8 mouse cellular contexts compared by ENCODE assay signal in the genomic region with DNA sequence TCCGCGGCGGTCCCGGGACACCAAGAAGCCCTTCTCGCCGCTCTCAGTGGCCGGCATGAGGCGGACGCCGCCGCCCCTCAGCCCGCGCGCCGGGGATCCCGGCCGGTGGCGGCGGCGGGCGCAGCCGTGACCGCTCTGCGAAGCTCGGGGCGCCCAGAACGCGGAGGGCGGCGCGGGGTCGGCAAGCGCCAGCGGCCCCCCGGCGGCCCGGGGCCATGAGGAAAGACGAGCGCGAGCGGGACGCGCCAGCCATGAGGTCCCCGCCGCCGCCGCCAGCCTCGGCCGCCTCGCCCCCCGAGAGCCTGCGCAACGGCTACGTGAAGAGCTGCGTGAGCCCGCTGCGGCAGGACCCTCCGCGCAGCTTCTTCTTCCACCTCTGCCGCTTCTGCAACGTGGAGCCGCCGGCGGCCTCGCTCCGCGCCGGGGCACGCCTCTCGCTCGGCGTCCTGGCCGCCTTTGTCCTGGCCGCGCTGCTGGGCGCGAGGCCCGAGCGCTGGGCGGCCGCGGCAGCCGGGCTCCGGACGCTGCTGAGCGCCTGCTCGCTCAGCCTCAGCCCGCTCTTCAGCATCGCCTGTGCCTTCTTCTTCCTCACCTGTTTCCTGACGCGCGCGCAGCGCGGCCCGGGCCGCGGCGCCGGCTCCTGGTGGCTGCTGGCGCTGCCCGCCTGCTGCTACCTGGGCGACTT. TPM values are rescaled to one million over a fixed set of nuclear protein-coding genes. Genes with fewer than 3 reads are reported as not detected.
DNase-seq lines count a peak whose midpoint lies in the region; ATAC-seq and TF ChIP-seq lines count a peak whose summit lies in the region.

No protein-coding gene starts in this region.

- H3K4me2 ChIP-seq in hindbrain, embryonic 16.5 days (ENCODE audit: low read length), result peak overlapping the region; percentile 88

- peak; percentile 50 for DNase-seq in MEL (ENCODE audit: low read depth, low spot score)
- DNase-seq in cerebellum, adult 11 months, result peak; percentile 44
- peak; percentile 16 to 46 for DNase-seq in frontal cortex, postnatal 14 days (ENCODE audit: low spot score in 2 of 2)
- peak; percentile 43 to 60 for DNase-seq in left cerebral cortex, postnatal 25 days (ENCODE audit: low spot score in 2 of 2)
- DNase-seq in midbrain, embryonic 10.5 days (ENCODE audit: low spot score), result peak; percentile 77
- DNase-seq in spleen, adult 2 months (ENCODE audit: low read depth in 1 of 2, low spot score in 2 of 2), result peak in 1 of 2 experiments; percentile 49
- DNase-seq in MN1 (ENCODE audit: low spot score), result no peak

- H3K4me1 ChIP-seq in MEL (ENCODE audit: control insufficient read depth in 1 of 2, insufficient read depth in 2 of 2, low read length in 2 of 2), result peaks cover 5 to 6% of the 10 kb centered on the region in 2 experiments
- H3K4me1 ChIP-seq in hindbrain, embryonic 16.5 days (ENCODE audit: control insufficient read depth, insufficient read depth, low read depth, low read length), result peaks cover 13% of the 10 kb centered on the region
- H3K4me1 ChIP-seq in midbrain, embryonic 10.5 days, result peaks cover 39% of the 10 kb centered on the region
- no peaks in the 10 kb centered on the region for H3K4me1 ChIP-seq in spleen, adult 2 months (ENCODE audit: control insufficient read depth, insufficient read depth, insufficient read length)

- H3K79me2 ChIP-seq in MEL (ENCODE audit: control insufficient read depth, insufficient read depth, low read length, poor library complexity), result peaks cover 24% of the 10 kb centered on the region

- TF ChIP-seq RAD21 in MEL (IDR thresholded peaks at IDR 0.05; ENCODE audit: low read depth, low read length), result no peak

- TF ChIP-seq EP300 in MEL (IDR thresholded peaks at IDR 0.05; ENCODE audit: low read depth in 1 of 2, low read length in 2 of 2), result no peak

- intact Hi-C loops in left cerebral cortex, postnatal 25 days (cut with DNase I), result loop anchor here (5.0 kb wide), 3 partner anchors 67 to 138 kb away; a partner anchor contains a TSS

- TF ChIP-seq POLR2A in MEL (IDR thresholded peaks at IDR 0.05; ENCODE audit: control insufficient read depth in 1 of 2, insufficient read depth in 1 of 2, low read depth in 1 of 2, low read length in 2 of 2, poor library complexity in 1 of 2), result no peak
- no peak for TF ChIP-seq POLR2A in spleen, adult 2 months (IDR thresholded peaks at IDR 0.05; ENCODE audit: low read depth, low read length)

- ATAC-seq in hindbrain, embryonic 16.5 days, result peak; percentile 82

- peaks cover 0 to 6% of the 10 kb centered on the region in 2 experiments; a peak in 2 of 4 replicates for H3K36me3 ChIP-seq in MEL (ENCODE audit: control insufficient read depth in 1 of 2, insufficient read depth in 2 of 2, low read length in 2 of 2)
- H3K36me3 ChIP-seq in hindbrain, embryonic 16.5 days (ENCODE audit: control insufficient read depth, insufficient read depth, low read length), result no peaks in the 10 kb centered on the region; the same call in 1 of the 2 replicates
- H3K36me3 ChIP-seq in midbrain, embryonic 10.5 days, result 0 out of 2 replicates have a peak, but pooled peaks cover 5% of the 10 kb centered on the region
- no peaks in the 10 kb centered on the region for H3K36me3 ChIP-seq in spleen, adult 2 months (ENCODE audit: control insufficient read depth, insufficient read depth, low read length)

- peak overlapping the region; percentile 95 for H3K9ac ChIP-seq in MEL (ENCODE audit: control insufficient read depth, low read depth, low read length, poor library complexity, severe bottlenecking)
- peak overlapping the region; percentile 94 for H3K9ac ChIP-seq in hindbrain, embryonic 16.5 days (ENCODE audit: low read depth, low read length)

- H3K27ac ChIP-seq in MEL (ENCODE audit: control insufficient read depth, low read depth, low read length), result peak overlapping the region; percentile 23
- H3K27ac ChIP-seq in hindbrain, embryonic 16.5 days (ENCODE audit: low read depth, low read length), result peak overlapping the region; percentile 95
- H3K27ac ChIP-seq in midbrain, embryonic 10.5 days (replicated peaks), result peak overlapping the region; percentile 97
- H3K27ac ChIP-seq in spleen, adult 2 months (ENCODE audit: insufficient read depth, low read length), result peak overlapping the region; percentile 90

- no peak for TF ChIP-seq CTCF in MEL (IDR thresholded peaks at IDR 0.05 in 2 of 3, conservative IDR thresholded peaks at IDR 0.05 in 1 of 3; ENCODE audit: control insufficient read depth in 1 of 3, insufficient read depth in 1 of 3, low read depth in 2 of 3, low read length in 3 of 3, poor library complexity in 1 of 3, severe bottlenecking in 1 of 3)
- no peak for TF ChIP-seq CTCF in spleen, adult 2 months (IDR thresholded peaks at IDR 0.05; ENCODE audit: extremely low read depth, insufficient read depth, insufficient read length, insufficient replicate concordance)

- no peaks in the 10 kb centered on the region for H3K9me3 ChIP-seq in MEL (replicated peaks; ENCODE audit: insufficient read depth, low read length)
- H3K9me3 ChIP-seq in hindbrain, embryonic 16.5 days (ENCODE audit: control insufficient read depth, low read length), result no peaks in the 10 kb centered on the region; the same call in none of the 2 replicates
- H3K9me3 ChIP-seq in midbrain, embryonic 10.5 days (replicated peaks), result no peaks in the 10 kb centered on the region

- H3K27me3 ChIP-seq in MEL (ENCODE audit: control insufficient read depth in 1 of 2, insufficient read depth in 2 of 2, low read length in 2 of 2), result peaks cover 2 to 9% of the 10 kb centered on the region in 2 experiments; a peak in 2 of 4 replicates
- no peaks in the 10 kb centered on the region for H3K27me3 ChIP-seq in hindbrain, embryonic 16.5 days (replicated peaks; ENCODE audit: control insufficient read depth, insufficient read depth, low read length)
- peaks cover 6% of the 10 kb centered on the region; the same call in 1 of the 2 replicates for H3K27me3 ChIP-seq in midbrain, embryonic 10.5 days (ENCODE audit: low read depth, poor library complexity, severe bottlenecking)
- H3K27me3 ChIP-seq in spleen, adult 2 months (ENCODE audit: control insufficient read depth, insufficient read depth, low read length), result peaks cover 2% of the 10 kb centered on the region; the same call in 1 of the 2 replicates

- under 1% methylated on average over 52 of the region's 103 CpGs for WGBS in hindbrain, embryonic 16.5 days
- under 1% methylated on average over 97 of the region's 103 CpGs for WGBS in midbrain, embryonic 10.5 days
- under 1% methylated on average over 89 of the region's 103 CpGs for WGBS in spleen, adult 2 months

- peak overlapping the region; percentile 59 to 78 for H3K4me3 ChIP-seq in MEL (ENCODE audit: control insufficient read depth in 1 of 2, insufficient read depth in 1 of 2, low read depth in 2 of 2, low read length in 2 of 2)
- H3K4me3 ChIP-seq in hindbrain, embryonic 16.5 days (ENCODE audit: low read length), result peak overlapping the region; percentile 95
- H3K4me3 ChIP-seq in midbrain, embryonic 10.5 days, result peak overlapping the region; percentile 92
- H3K4me3 ChIP-seq in spleen, adult 2 months (ENCODE audit: extremely low read depth, insufficient read depth, insufficient read length), result peak overlapping the region; percentile 93

TF ChIP-seq in MEL, 35 proteins besides CTCF, POLR2A, EP300 and RAD21:
- TF ChIP-seq ZMIZ1 (IDR thresholded peaks at IDR 0.05; ENCODE audit: low read depth, low read length) (no peak), TBP (IDR thresholded peaks at IDR 0.05; ENCODE audit: low read depth, low read length) (no peak), MAX (IDR thresholded peaks at IDR 0.05; ENCODE audit: low read length) (no peak), GABPA (IDR thresholded peaks at IDR 0.05; ENCODE audit: low read depth, low read length) (no peak), TAL1 (IDR thresholded peaks at IDR 0.05; ENCODE audit: low read length) (no peak), ZC3H11A (IDR thresholded peaks at IDR 0.05; ENCODE audit: low read depth, low read length) (no peak), SMC3 (IDR thresholded peaks at IDR 0.05; ENCODE audit: low read depth, low read length) (no peak), MYB (IDR thresholded peaks at IDR 0.05; ENCODE audit: low read depth, low read length) (no peak), MAFK (IDR thresholded peaks at IDR 0.05; ENCODE audit: borderline replicate concordance, low read depth, low read length) (no peak), HCFC1 (IDR thresholded peaks at IDR 0.05; ENCODE audit: low read depth, low read length) (no peak), JUND (IDR thresholded peaks at IDR 0.05; ENCODE audit: low read depth, low read length) (no peak), E2F4 (IDR thresholded peaks at IDR 0.05; ENCODE audit: borderline replicate concordance, low read depth, low read length) (no peak), GATA1 (IDR thresholded peaks at IDR 0.05; ENCODE audit: low read depth, low read length) (no peak), SIN3A (IDR thresholded peaks at IDR 0.05; ENCODE audit: low read length) (no peak), POLR2AphosphoS2 (IDR thresholded peaks at IDR 0.05; ENCODE audit: low read length) (no peak), NRF1 (IDR thresholded peaks at IDR 0.05; ENCODE audit: insufficient read depth, low read depth, low read length, poor library complexity, severe bottlenecking) (no peak), ZKSCAN1 (IDR thresholded peaks at IDR 0.05; ENCODE audit: low read depth, low read length) (no peak), POLR2AphosphoS5 (IDR thresholded peaks at IDR 0.05; ENCODE audit: borderline replicate concordance, low read depth, low read length) (no peak), KAT2A (conservative IDR thresholded peaks at IDR 0.05; ENCODE audit: low read depth, low read length) (no peak), MXI1 (IDR thresholded peaks at IDR 0.05; ENCODE audit: low read depth, low read length) (no peak; the same call in 1 of the 2 replicates)

RNA-seq across cellular contexts. Expression of a gene that starts 0.4 kb away (rescaled TPM):
- 4.5 and 5.5 TPM in 2 replicates for total RNA-seq in MEL (2012; rRNA removed)
- 10 to 100 TPM in 1 of 2 experiments, 1 to 10 TPM in 1; 9.9 to 36.6 TPM for polyA plus RNA-seq in MEL (2012; ENCODE audit: insufficient read depth in 1 of 2, insufficient read length in 2 of 2, low read depth in 1 of 2, low replicate concordance in 2 of 2, missing spikeins in 1 of 2)
- polyA plus RNA-seq in hindbrain, embryonic 16.5 days (2015; fragmentation: Nextera tagmentation; extraction: Ambion mirVana), result 3.2 and 3.4 TPM in 2 replicates
- 10 to 100 TPM in 1 of 2 experiments, 1 to 10 TPM in 1; 8.4 to 12.5 TPM for total RNA-seq in left cerebral cortex, postnatal 25 days (2021)
- polyA plus RNA-seq in midbrain, embryonic 10.5 days (2016; fragmentation: Nextera tagmentation; extraction: Ambion mirVana), result 8.0 and 8.5 TPM in 2 replicates
- 4.1 and 5.8 TPM in 2 replicates for polyA plus RNA-seq in spleen, adult 2 months (2012; rRNA removed)

Comparison
In these comparisons a context has a peak if more than half of its experiments do, and no peak if none do; other contexts are left out.
1. H3K27ac ChIP-seq: peak in every context shown above with its lines; median percentile 97 in midbrain, embryonic 10.5 days; 95 in hindbrain, embryonic 16.5 days; 90 in spleen, adult 2 months; 23 in MEL.